22 mouse cellular contexts compared by ENCODE assay signal in genomic region chr3:144608090-144608489, GRCm38 (mm10).
"Had no signal": no experiment of that assay in that cellular context is flagged by ENCODE, and none has a peak within 500 bp of the region (broad histone marks: within the 10 kb centered on the region; RNA-seq: fewer than 3 reads in every experiment).

No protein-coding gene starts in this region.

- H3K4me2 ChIP-seq: lung, embryonic 15.5 days; midbrain, embryonic 12.5 days; neural tube, embryonic 13.5 days; neural tube, embryonic 15.5 days; stomach, embryonic 15.5 days had no signal

- H3K4me3 ChIP-seq: lung, embryonic 15.5 days; midbrain, embryonic 10.5 days; midbrain, embryonic 12.5 days; myocyte; neural tube, embryonic 13.5 days; neural tube, embryonic 15.5 days; stomach, embryonic 15.5 days had no signal

- H3K9ac ChIP-seq: lung, embryonic 15.5 days; midbrain, embryonic 12.5 days; neural tube, embryonic 13.5 days; neural tube, embryonic 15.5 days; stomach, embryonic 15.5 days had no signal

- ATAC-seq: lung, postnatal 0 days; midbrain, embryonic 16.5 days had no signal

- H3K36me3 ChIP-seq: lung, embryonic 15.5 days; midbrain, embryonic 10.5 days; midbrain, embryonic 12.5 days; neural tube, embryonic 13.5 days; neural tube, embryonic 15.5 days; stomach, embryonic 15.5 days had no signal

- DNase-seq: lung, adult 2 months; lung, postnatal 14 days; lung, postnatal 36 days; midbrain, embryonic 14.5 days; retina, postnatal 1 day; right cerebral cortex, adult 18-20 months; right cerebral cortex, postnatal 25 days; right cerebral cortex, postnatal 4 days; thymus, adult 2 months; thymus, postnatal 25 days; thymus, postnatal 4 days had no signal

- H3K9me3 ChIP-seq: lung, embryonic 15.5 days; midbrain, embryonic 12.5 days; neural tube, embryonic 13.5 days; neural tube, embryonic 15.5 days; stomach, embryonic 15.5 days had no signal

- H3K27ac ChIP-seq: lung, embryonic 15.5 days; macrophage; midbrain, embryonic 10.5 days; midbrain, embryonic 12.5 days; neural tube, embryonic 13.5 days; neural tube, embryonic 15.5 days; stomach, embryonic 15.5 days; stomach, postnatal 0 days had no signal

- H3K27me3 ChIP-seq: lung, embryonic 15.5 days; midbrain, embryonic 12.5 days; neural tube, embryonic 13.5 days; neural tube, embryonic 15.5 days; stomach, embryonic 15.5 days had no signal
